Mouse (Mus musculus): ENCODE measurements around the gene Pou2f2. TPM values are rescaled to one million over a fixed set of nuclear protein-coding genes. Genes with fewer than 3 reads are reported as not detected.

Gene Pou2f2
- total and polyA plus RNA-seq, 2 experiments from 2014 or later, result 3.9 to 20.2 TPM

GRCm38 (mm10) chr7:25219756-25220456, 40.4 kb upstream of the Pou2f2 start:
- peak overlapping the region; percentile 79 for H3K9ac ChIP-seq (replicated peaks; ENCODE audit: low read length)
- H3K27ac ChIP-seq, result peak overlapping the region; percentile 84; the same call in 1 of the 2 replicates
- H3K9me3 ChIP-seq (ENCODE audit: low read length), result no peaks in the 10 kb centered on the region
- H3K4me3 ChIP-seq (ENCODE audit: low read length), result peak overlapping the region; percentile 61
- WGBS, result 3% methylated on average over 31 of the region's 31 CpGs
- H3K4me1 ChIP-seq (ENCODE audit: insufficient read depth, low read length), result peaks cover 17% of the 10 kb centered on the region
- DNase-seq (ENCODE audit: low spot score), result peak; percentile 97
- no peaks in the 10 kb centered on the region for H3K27me3 ChIP-seq (ENCODE audit: insufficient read depth, low read length)
- peak overlapping the region; percentile 78 for H3K4me2 ChIP-seq (ENCODE audit: low read depth, low read length)
- H3K36me3 ChIP-seq (ENCODE audit: insufficient read depth, low read length), result peaks cover 6% of the 10 kb centered on the region; the same call in 1 of the 2 replicates
- no peak for TF ChIP-seq CTCF (IDR thresholded peaks at IDR 0.05; ENCODE audit: low read depth)
- ATAC-seq, result peak; percentile 66

- Histone ChIP-seq H3K36me3 (ENCODE audit: insufficient read depth, low read length) (peaks cover 4% of the 10 kb centered on the region; the same call in 1 of the 2 replicates), H3K27me3 (ENCODE audit: insufficient read depth, low read length) (no peaks in the 10 kb centered on the region), H3K9me3 (ENCODE audit: low read length) (no peaks in the 10 kb centered on the region), H3K27ac (peak overlapping the region; percentile 79), H3K9ac (replicated peaks; ENCODE audit: low read length) (peak overlapping the region; percentile 79), H3K4me3 (ENCODE audit: low read length) (peak overlapping the region; percentile 61), H3K4me2 (ENCODE audit: low read depth, low read length) (peak overlapping the region; percentile 78), H3K4me1 (ENCODE audit: insufficient read depth, low read length) (peaks cover 17% of the 10 kb centered on the region)
- DNase-seq (ENCODE audit: low spot score), result no peak
- under 1% methylated on average over 16 of the region's 16 CpGs for WGBS
- TF ChIP-seq CTCF (IDR thresholded peaks at IDR 0.05; ENCODE audit: low read depth), result no peak
- ATAC-seq, result peak; percentile 24
These were observed 39.9 kb upstream of the Pou2f2 start for GRCm38 (mm10) chr7:25219416-25219750.

GRCm38 (mm10) chr7:25218705-25219415, 39.3 kb upstream of the Pou2f2 start:
- Histone ChIP-seq H3K36me3 (ENCODE audit: insufficient read depth, low read length) (no peaks in the 10 kb centered on the region; the same call in 1 of the 2 replicates), H3K27ac (peak overlapping the region; percentile 79), H3K27me3 (ENCODE audit: insufficient read depth, low read length) (no peaks in the 10 kb centered on the region), H3K4me3 (ENCODE audit: low read length) (peak overlapping the region; percentile 61), H3K9me3 (ENCODE audit: low read length) (no peaks in the 10 kb centered on the region), H3K4me1 (ENCODE audit: insufficient read depth, low read length) (peaks cover 17% of the 10 kb centered on the region), H3K9ac (replicated peaks; ENCODE audit: low read length) (peak overlapping the region; percentile 79), H3K4me2 (ENCODE audit: low read depth, low read length) (peak overlapping the region; percentile 78)
- TF ChIP-seq CTCF (IDR thresholded peaks at IDR 0.05; ENCODE audit: low read depth), result no peak
- 2% methylated on average over 50 of the region's 53 CpGs for WGBS
- DNase-seq (ENCODE audit: low spot score), result peak; percentile 74
- peak; percentile 33 for ATAC-seq

- H3K27ac ChIP-seq, result no peak overlapping the region
- H3K4me3 ChIP-seq (ENCODE audit: low read length), result no peak overlapping the region
- H3K4me1 ChIP-seq (ENCODE audit: insufficient read depth, low read length), result peaks cover 17% of the 10 kb centered on the region
- TF ChIP-seq CTCF (IDR thresholded peaks at IDR 0.05; ENCODE audit: low read depth), result no peak
- 68% methylated on average over 12 of the region's 12 CpGs for WGBS
- H3K9me3 ChIP-seq (ENCODE audit: low read length), result no peaks in the 10 kb centered on the region
- H3K9ac ChIP-seq (replicated peaks; ENCODE audit: low read length), result 0 out of 2 replicates have a peak overlapping the region, but pooled peaks have one; percentile 13
- H3K36me3 ChIP-seq (ENCODE audit: insufficient read depth, low read length), result no peaks in the 10 kb centered on the region; the same call in 1 of the 2 replicates
- no peaks in the 10 kb centered on the region for H3K27me3 ChIP-seq (ENCODE audit: insufficient read depth, low read length)
- DNase-seq (ENCODE audit: low spot score) (no peak), ATAC-seq (no peak)
- peak overlapping the region; percentile 78; the same call in 1 of the 2 replicates for H3K4me2 ChIP-seq (ENCODE audit: low read depth, low read length)
These were observed 38.3 kb upstream of the Pou2f2 start for GRCm38 (mm10) chr7:25217653-25218395.

GRCm38 (mm10) chr7:25214172-25214571, 34.6 kb upstream of the Pou2f2 start:
- Histone ChIP-seq H3K36me3 (ENCODE audit: insufficient read depth, low read length) (peaks cover 16% of the 10 kb centered on the region; the same call in 1 of the 2 replicates), H3K27ac (no peak overlapping the region), H3K4me2 (ENCODE audit: low read depth, low read length) (no peak overlapping the region), H3K27me3 (ENCODE audit: insufficient read depth, low read length) (no peaks in the 10 kb centered on the region), H3K9ac (replicated peaks; ENCODE audit: low read length) (no peak overlapping the region), H3K4me1 (ENCODE audit: insufficient read depth, low read length) (no peaks in the 10 kb centered on the region), H3K9me3 (ENCODE audit: low read length) (no peaks in the 10 kb centered on the region), H3K4me3 (ENCODE audit: low read length) (no peak overlapping the region)
- DNase-seq (ENCODE audit: low spot score), result no peak
- TF ChIP-seq CTCF (IDR thresholded peaks at IDR 0.05; ENCODE audit: low read depth), result no peak
- no peak for ATAC-seq
- 94% methylated on average over 2 of the region's 2 CpGs for WGBS

- Histone ChIP-seq H3K4me1 (ENCODE audit: insufficient read depth, low read length) (no peaks in the 10 kb centered on the region), H3K36me3 (ENCODE audit: insufficient read depth, low read length) (peaks cover 24% of the 10 kb centered on the region; the same call in 1 of the 2 replicates), H3K27me3 (ENCODE audit: insufficient read depth, low read length) (no peaks in the 10 kb centered on the region), H3K27ac (no peak overlapping the region), H3K4me2 (ENCODE audit: low read depth, low read length) (no peak overlapping the region), H3K4me3 (ENCODE audit: low read length) (no peak overlapping the region), H3K9ac (replicated peaks; ENCODE audit: low read length) (no peak overlapping the region), H3K9me3 (ENCODE audit: low read length) (no peaks in the 10 kb centered on the region)
- TF ChIP-seq CTCF (IDR thresholded peaks at IDR 0.05; ENCODE audit: low read depth), result no peak
- no peak for DNase-seq (ENCODE audit: low spot score)
- ATAC-seq, result no peak
- 85% methylated on average over 3 of the region's 3 CpGs for WGBS
These were observed 33.6 kb upstream of the Pou2f2 start for GRCm38 (mm10) chr7:25213099-25213498.
